Mouse (Mus musculus): ENCODE data around the gene Hpn. TPM values are rescaled to one million over a fixed set of nuclear protein-coding genes. Genes with fewer than 3 reads are reported as not detected.
A peak's percentile ranks its signal among the peaks of the same experiment; 100 is the strongest.

Hpn gene
- polyA plus RNA-seq, 1 experiment = 4.1 TPM

- DNase-seq (ENCODE audit: low read depth, low spot score) = peak; percentile 84
- WGBS = 14% methylated on average over 12 of the region's 12 CpGs
Observed at GRCm38 (mm10) chr7:31145596-31146160, 30.6 kb upstream of the Hpn start.

- no peak for DNase-seq (ENCODE audit: low read depth, low spot score)
- 93% methylated on average over 16 of the region's 16 CpGs for WGBS
Observed at GRCm38 (mm10) chr7:31144886-31145285, 29.8 kb upstream of the Hpn start.

- DNase-seq (ENCODE audit: low read depth, low spot score) = no peak
- WGBS = 90% methylated on average over 10 of the region's 10 CpGs
Observed at GRCm38 (mm10) chr7:31140941-31141340, 25.9 kb upstream of the Hpn start.

GRCm38 (mm10) chr7:31140302-31140701 lies 25.2 kb upstream of the Hpn start:
- 92% methylated on average over 4 of the region's 4 CpGs for WGBS
- no peak for DNase-seq (ENCODE audit: low read depth, low spot score)

GRCm38 (mm10) chr7:31139765-31140164 lies 24.7 kb upstream of the Hpn start:
- 52% methylated on average over 5 of the region's 5 CpGs for WGBS

GRCm38 (mm10) chr7:31135717-31136116 lies 20.6 kb upstream of the Hpn start:
- no peak for DNase-seq (ENCODE audit: low read depth, low spot score)
- WGBS = 96% methylated on average over 10 of the region's 10 CpGs

More at GRCm38 (mm10) chr7:31139765-31140164, 24.7 kb upstream of the Hpn start:
- DNase-seq (ENCODE audit: low read depth, low spot score) = no peak

GRCm38 (mm10) chr7:31131866-31132265 lies 16.8 kb upstream of the Hpn start:
- DNase-seq (ENCODE audit: low read depth, low spot score) = no peak
- WGBS = 86% methylated on average over 4 of the region's 4 CpGs

GRCm38 (mm10) chr7:31130841-31131240 lies 15.8 kb upstream of the Hpn start:
- DNase-seq (ENCODE audit: low read depth, low spot score) = no peak

GRCm38 (mm10) chr7:31130197-31130596 lies 15.1 kb upstream of the Hpn start:
- 91% methylated on average over 7 of the region's 7 CpGs for WGBS
- DNase-seq (ENCODE audit: low read depth, low spot score) = no peak

More at GRCm38 (mm10) chr7:31130841-31131240, 15.8 kb upstream of the Hpn start:
- 33% methylated on average over 4 of the region's 4 CpGs for WGBS

- DNase-seq (ENCODE audit: low read depth, low spot score) = no peak
- WGBS = 61% methylated on average over 9 of the region's 9 CpGs
Observed at GRCm38 (mm10) chr7:31128157-31128705, 13.1 kb upstream of the Hpn start.

- DNase-seq (ENCODE audit: low read depth, low spot score) = no peak
- 2% methylated on average over 57 of the region's 60 CpGs for WGBS
Observed at GRCm38 (mm10) chr7:31126851-31127724, 12.0 kb upstream of the Hpn start, which contains the start of gene Scn1b. TSS of gene Scn1b (minus strand) at chr7:31127003.

GRCm38 (mm10) chr7:31126211-31126751 lies 11.2 kb upstream of the Hpn start:
- no peak for DNase-seq (ENCODE audit: low read depth, low spot score)
- 2% methylated on average over 53 of the region's 53 CpGs for WGBS

GRCm38 (mm10) chr7:31125116-31125515 lies 10.0 kb upstream of the Hpn start:
- WGBS = 59% methylated on average over 13 of the region's 13 CpGs
- DNase-seq (ENCODE audit: low read depth, low spot score) = no peak

- DNase-seq (ENCODE audit: low read depth, low spot score) = no peak
- WGBS = 78% methylated on average over 5 of the region's 5 CpGs
Observed at GRCm38 (mm10) chr7:31124381-31124780, 9.3 kb upstream of the Hpn start.

- 66% methylated on average over 3 of the region's 3 CpGs for WGBS
- no peak for DNase-seq (ENCODE audit: low read depth, low spot score)
Observed at GRCm38 (mm10) chr7:31123697-31124096, 8.6 kb upstream of the Hpn start.

- 87% methylated on average over 16 of the region's 16 CpGs for WGBS
- no peak for DNase-seq (ENCODE audit: low read depth, low spot score)
Observed at GRCm38 (mm10) chr7:31122641-31123631, 7.8 kb upstream of the Hpn start.

- no peak for DNase-seq (ENCODE audit: low read depth, low spot score)
- 89% methylated on average over 5 of the region's 5 CpGs for WGBS
Observed at GRCm38 (mm10) chr7:31119556-31119955, 4.5 kb upstream of the Hpn start.

GRCm38 (mm10) chr7:31118486-31118885 lies 3.4 kb upstream of the Hpn start:
- no peak for DNase-seq (ENCODE audit: low read depth, low spot score)
- WGBS = 72% methylated on average over 7 of the region's 7 CpGs

GRCm38 (mm10) chr7:31117465-31117864 lies 2.4 kb upstream of the Hpn start:
- DNase-seq (ENCODE audit: low read depth, low spot score) = no peak
- 91% methylated on average over 11 of the region's 11 CpGs for WGBS

Data from large intestine, adult 2 months (tissue).